8 mouse cellular contexts compared by ENCODE assay signal in the genomic region with DNA sequence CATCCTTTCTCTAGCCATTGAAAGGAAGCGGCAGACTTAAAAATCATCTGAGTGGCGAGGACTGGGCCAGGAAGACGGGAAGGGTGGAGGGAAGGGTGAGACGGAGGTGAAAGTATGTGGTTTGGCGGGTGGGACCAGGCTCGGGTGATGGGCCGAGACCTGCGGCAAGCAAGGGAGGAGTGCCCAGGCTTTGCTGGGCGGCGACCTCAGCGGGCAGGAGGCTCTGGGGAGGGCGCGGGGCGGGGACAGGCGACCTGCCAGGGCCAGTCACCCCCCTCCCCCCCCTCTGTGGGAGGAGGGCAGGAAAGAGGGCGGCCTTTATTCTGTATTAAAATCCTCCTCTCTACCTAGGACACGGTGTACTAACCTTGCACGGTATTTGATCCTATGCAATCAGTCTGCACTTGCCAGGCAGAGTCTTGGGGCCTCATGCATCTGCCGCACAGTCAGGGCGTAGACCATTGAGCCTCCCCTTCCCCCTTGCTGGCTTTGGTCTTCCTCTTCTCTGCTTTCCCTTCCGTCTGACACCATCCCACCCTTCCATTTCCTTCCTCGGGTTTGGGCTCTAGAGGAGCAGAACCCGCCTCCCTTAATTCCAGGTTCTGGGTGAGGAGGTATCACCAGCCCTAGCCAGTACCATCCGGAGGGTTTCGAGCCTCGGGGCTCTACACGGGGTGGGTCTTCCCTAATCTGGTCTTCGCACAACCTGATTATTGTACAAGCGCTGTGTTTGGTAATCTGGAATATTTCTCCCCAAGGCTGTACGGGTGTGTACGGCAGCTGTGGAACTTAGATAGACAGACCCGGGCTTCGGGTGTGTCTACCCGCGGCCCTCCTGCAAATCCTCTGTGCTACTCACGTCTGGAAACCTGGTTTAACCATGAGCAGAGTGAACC. TPM values are rescaled to one million over a fixed set of nuclear protein-coding genes. Genes with fewer than 3 reads are reported as not detected.
DNase-seq lines count a peak whose midpoint lies in the region; ATAC-seq and TF ChIP-seq lines count a peak whose summit lies in the region.

No protein-coding gene starts in this region.

- peak; percentile 62 for ATAC-seq in forebrain, postnatal 0 days
- peak; percentile 65 for ATAC-seq in hindbrain, embryonic 13.5 days (ENCODE audit: low FRiP score)
- peak; percentile 65 for ATAC-seq in monocyte, adult 5-6 weeks (replicated peaks; ENCODE audit: insufficient number of reproducible peaks, low FRiP score, low TSS enrichment, poor library complexity, severe bottlenecking)

- no peak overlapping the region for H3K27ac ChIP-seq in forebrain, postnatal 0 days (ENCODE audit: low read depth, low read length)
- 0 out of 2 replicates have a peak overlapping the region, but pooled peaks have one; percentile 13 for H3K27ac ChIP-seq in hindbrain, embryonic 13.5 days
- peak overlapping the region; percentile 100 for H3K27ac ChIP-seq in liver, adult 2 months (replicated peaks; ENCODE audit: insufficient read depth, low read depth, low read length)
- peak overlapping the region; percentile 87 for H3K27ac ChIP-seq in testis, adult 2 months (ENCODE audit: control insufficient read depth, insufficient read depth, low read depth, low read length)

- H3K27me3 ChIP-seq in forebrain, postnatal 0 days (ENCODE audit: insufficient read depth, low read length) = no peaks in the 10 kb centered on the region
- 0 out of 2 replicates have a peak, but pooled peaks cover 7% of the 10 kb centered on the region for H3K27me3 ChIP-seq in hindbrain, embryonic 13.5 days
- H3K27me3 ChIP-seq in liver, adult 2 months (ENCODE audit: control insufficient read depth, insufficient read depth, low read length) = no peaks in the 10 kb centered on the region
- no peaks in the 10 kb centered on the region; the same call in 1 of the 2 replicates for H3K27me3 ChIP-seq in testis, adult 2 months (ENCODE audit: control insufficient read depth, insufficient read depth, low read length)

- peak overlapping the region; percentile 39 for H3K9ac ChIP-seq in forebrain, postnatal 0 days
- H3K9ac ChIP-seq in hindbrain, embryonic 13.5 days = peak overlapping the region; percentile 69
- H3K9ac ChIP-seq in liver, adult 2 months (ENCODE audit: low read depth, low read length) = peak overlapping the region; percentile 85

- peak; percentile 61; the same call in 1 of the 2 replicates for TF ChIP-seq POLR2A in liver, adult 2 months (IDR thresholded peaks at IDR 0.05; ENCODE audit: extremely low read depth, insufficient read depth, low read length)
- peak; percentile 64 for TF ChIP-seq POLR2A in testis, adult 2 months (IDR thresholded peaks at IDR 0.05; ENCODE audit: control insufficient read depth, low read depth, low read length)

- 28% methylated on average over 35 of the region's 36 CpGs for WGBS in forebrain, postnatal 0 days
- WGBS in hindbrain, embryonic 13.5 days = 22% methylated on average over 36 of the region's 36 CpGs
- 3% methylated on average over 32 of the region's 36 CpGs for WGBS in liver, adult 2 months

- H3K36me3 ChIP-seq in forebrain, postnatal 0 days (ENCODE audit: insufficient read depth) = no peaks in the 10 kb centered on the region
- H3K36me3 ChIP-seq in hindbrain, embryonic 13.5 days = no peaks in the 10 kb centered on the region
- no peaks in the 10 kb centered on the region for H3K36me3 ChIP-seq in liver, adult 2 months (ENCODE audit: control insufficient read depth, insufficient read depth, low read length)
- no peaks in the 10 kb centered on the region for H3K36me3 ChIP-seq in testis, adult 2 months (ENCODE audit: control insufficient read depth, insufficient read depth, low read length)

- no peak for TF ChIP-seq CTCF in forebrain, postnatal 0 days (IDR thresholded peaks at IDR 0.05; ENCODE audit: low read depth)
- no peak for TF ChIP-seq CTCF in liver, adult 2 months (IDR thresholded peaks at IDR 0.05; ENCODE audit: low read depth, low read length)
- TF ChIP-seq CTCF in testis, adult 2 months (IDR thresholded peaks at IDR 0.05; ENCODE audit: control insufficient read depth, insufficient read depth, insufficient replicate concordance, low read depth, low read length) = no peak

- H3K79me2 ChIP-seq in liver, adult 2 months (ENCODE audit: control insufficient read depth, insufficient read depth, low read length) = no peaks in the 10 kb centered on the region

- no peaks in the 10 kb centered on the region for H3K9me3 ChIP-seq in forebrain, postnatal 0 days (ENCODE audit: low read length)
- H3K9me3 ChIP-seq in hindbrain, embryonic 13.5 days = no peaks in the 10 kb centered on the region

- DNase-seq in cerebellum, adult 11 months = peak; percentile 8
- no peak for DNase-seq in cerebellum, adult 8-10 months
- DNase-seq in cerebellum, adult 18-20 months = peak; percentile 8 to 18
- no peak for DNase-seq in forebrain, postnatal 0 days
- peak; percentile 97 for DNase-seq in liver, adult 2 months (ENCODE audit: extremely low read depth, low read depth, low spot score)

- H3K4me2 ChIP-seq in forebrain, postnatal 0 days (ENCODE audit: low read depth) = peak overlapping the region; percentile 59
- H3K4me2 ChIP-seq in hindbrain, embryonic 13.5 days = peak overlapping the region; percentile 59

- H3K4me1 ChIP-seq in forebrain, postnatal 0 days (ENCODE audit: insufficient read depth) = peaks cover 4% of the 10 kb centered on the region; the same call in 1 of the 2 replicates
- peaks cover 19% of the 10 kb centered on the region for H3K4me1 ChIP-seq in hindbrain, embryonic 13.5 days (replicated peaks)
- H3K4me1 ChIP-seq in liver, adult 2 months (ENCODE audit: control insufficient read depth, insufficient read depth, low read length) = peaks cover 16% of the 10 kb centered on the region
- H3K4me1 ChIP-seq in testis, adult 2 months (ENCODE audit: control insufficient read depth, insufficient read depth, low read length) = peaks cover 27% of the 10 kb centered on the region

- peak overlapping the region; percentile 27 for H3K4me3 ChIP-seq in forebrain, postnatal 0 days (ENCODE audit: low read depth, low read length)
- H3K4me3 ChIP-seq in hindbrain, embryonic 13.5 days = peak overlapping the region; percentile 35
- peak overlapping the region; percentile 59 for H3K4me3 ChIP-seq in liver, adult 2 months (ENCODE audit: insufficient read depth, low read depth, low read length)
- peak overlapping the region; percentile 55 for H3K4me3 ChIP-seq in testis, adult 2 months (ENCODE audit: control insufficient read depth, low read depth, low read length)

RNA-seq across cellular contexts. Expression of gene Wdr26, which starts 45.1 kb away (rescaled TPM):
- 51.5 and 55.6 TPM in 2 replicates for total RNA-seq in forebrain, postnatal 0 days (2014; rRNA removed)
- polyA plus RNA-seq in forebrain, postnatal 0 days (2015; fragmentation: Nextera tagmentation; extraction: Ambion mirVana) = 26.1 and 43.0 TPM in 2 replicates
- polyA plus RNA-seq in hindbrain, embryonic 13.5 days (2015; fragmentation: Nextera tagmentation; extraction: Ambion mirVana) = 45.9 and 46.0 TPM in 2 replicates
- total RNA-seq in liver, adult 2 months (2014; rRNA removed) = 61.4 and 66.4 TPM in 2 replicates
- polyA plus RNA-seq in liver, adult 2 months (2012; rRNA removed) = 20.9 and 22.1 TPM in 2 replicates
- total RNA-seq in monocyte, adult 5-6 weeks (2017) = 228 to 273 TPM (median 242 TPM) in 3 replicates
- polyA plus RNA-seq in testis, adult 2 months (2012; rRNA removed) = 94.0 and 96.3 TPM in 2 replicates

Comparison
In these comparisons a context has a peak if more than half of its experiments do, and no peak if none do; other contexts are left out.
1. DNase-seq: peak in cerebellum, adult 11 months (single experiment), cerebellum, adult 18-20 months (2 of 2) and liver, adult 2 months (single experiment); none in cerebellum, adult 8-10 months (single experiment) and forebrain, postnatal 0 days (single experiment).
2. Peak in every context shown above with its lines, with median percentiles within 50 percentile points of each other: ATAC-seq, H3K4me3 ChIP-seq and H3K9ac ChIP-seq.